Mouse (Mus musculus) G1E-ER4 (cell line): ENCODE results near the gene Sh3pxd2a. TPM values are rescaled to one million over a fixed set of nuclear protein-coding genes. Genes with fewer than 3 reads are reported as not detected.

ENCODE experiments used
- GATA1 ChIP-seq: IDR thresholded peaks from one replicate; pipeline ENCODE4 v1.8.0; 2012; ENCODE audit warnings: low read length, inconsistent platforms
- polyA plus RNA-seq: library from polyadenylated mRNA; stranded (reverse); fragments of >175 nt; gene quantifications from 2 replicates; pipeline ENCODE4 v1.2.3, GENCODE M21; 2012

Gene Sh3pxd2a
- not detected in 2 replicates for polyA plus RNA-seq

- TF ChIP-seq GATA1: no peak
Measured at GRCm38 (mm10) chr19:47464304-47465241, at the start of gene Sh3pxd2a. Gene Sh3pxd2a (minus strand): TSS chr19:47464401.

GRCm38 (mm10) chr19:47513618-47513897 is 49.4 kb upstream of the Sh3pxd2a start:
- TF ChIP-seq GATA1: no peak

- no peak for TF ChIP-seq GATA1
Measured at GRCm38 (mm10) chr19:47512794-47513617, 48.8 kb upstream of the Sh3pxd2a start.

GRCm38 (mm10) chr19:47511958-47512357 is 47.8 kb upstream of the Sh3pxd2a start:
- TF ChIP-seq GATA1: no peak

- TF ChIP-seq GATA1: no peak
Measured at GRCm38 (mm10) chr19:47511294-47511675, 47.1 kb upstream of the Sh3pxd2a start.

GRCm38 (mm10) chr19:47510473-47511293 is 46.5 kb upstream of the Sh3pxd2a start:
- no peak for TF ChIP-seq GATA1

- no peak for TF ChIP-seq GATA1
Measured at GRCm38 (mm10) chr19:47510135-47510472, 45.9 kb upstream of the Sh3pxd2a start.

- TF ChIP-seq GATA1: no peak
Measured at GRCm38 (mm10) chr19:47508771-47509281, 44.6 kb upstream of the Sh3pxd2a start.

- TF ChIP-seq GATA1: no peak
Measured at GRCm38 (mm10) chr19:47508191-47508590, 44.0 kb upstream of the Sh3pxd2a start.

GRCm38 (mm10) chr19:47507128-47508121 is 43.2 kb upstream of the Sh3pxd2a start:
- no peak for TF ChIP-seq GATA1

GRCm38 (mm10) chr19:47503625-47504024 is 39.4 kb upstream of the Sh3pxd2a start:
- no peak for TF ChIP-seq GATA1

- TF ChIP-seq GATA1: no peak
Measured at GRCm38 (mm10) chr19:47502563-47502962, 38.4 kb upstream of the Sh3pxd2a start.

- TF ChIP-seq GATA1: no peak
Measured at GRCm38 (mm10) chr19:47500389-47501011, 36.3 kb upstream of the Sh3pxd2a start.

GRCm38 (mm10) chr19:47499841-47500240 is 35.6 kb upstream of the Sh3pxd2a start:
- TF ChIP-seq GATA1: no peak

- TF ChIP-seq GATA1: no peak
Measured at GRCm38 (mm10) chr19:47498942-47499341, 34.7 kb upstream of the Sh3pxd2a start.
